Mouse (Mus musculus): Measurements from ENCODE around the gene Snrk. TPM values are rescaled to one million over a fixed set of nuclear protein-coding genes. Genes with fewer than 3 reads are reported as not detected.
"Not testable (repeated sequence)": the region's sequence is repeated elsewhere in the genome, so short reads cannot be mapped to it uniquely, and the experiment has no call there.

Snrk gene
- polyA plus RNA-seq, 1 experiment from 2014 or later: 31.3 TPM

GRCm38 (mm10) chr9:122152501-122152900 lies 35.4 kb downstream of the Snrk start:
- no peak overlapping the region for H3K27ac ChIP-seq (replicated peaks in 1 of 2; ENCODE audit: control insufficient read depth in 1 of 2, insufficient read depth in 1 of 2, low read depth in 2 of 2, low read length in 2 of 2)
- no peaks in the 10 kb centered on the region for H3K27me3 ChIP-seq (ENCODE audit: control insufficient read depth, insufficient read depth, low read length)
- peaks cover 3% of the 10 kb centered on the region; the same call in 1 of the 2 replicates for H3K9me3 ChIP-seq (ENCODE audit: control insufficient read depth, low read length)
- no peak for ATAC-seq (ENCODE audit: insufficient number of reproducible peaks, insufficient read depth, low FRiP score, low read depth)
- H3K4me3 ChIP-seq (ENCODE audit: control insufficient read depth in 1 of 2, insufficient read depth in 1 of 2, low read depth in 1 of 2, low read length in 2 of 2): no peak overlapping the region
- H3K4me1 ChIP-seq (ENCODE audit: control insufficient read depth in 2 of 2, insufficient read depth in 2 of 2, low read length in 2 of 2): peaks cover 0 to 14% of the 10 kb centered on the region in 2 experiments; a peak in 3 of 4 replicates
- H3K9ac ChIP-seq (ENCODE audit: low read length): no peak overlapping the region
- H3K4me2 ChIP-seq (ENCODE audit: low read length): no peak overlapping the region
- WGBS: 67% methylated on average over 1 of the region's 1 CpGs
- H3K36me3 ChIP-seq (ENCODE audit: control insufficient read depth, insufficient read depth, low read length): peaks cover 11% of the 10 kb centered on the region

- no peak overlapping the region for H3K27ac ChIP-seq (replicated peaks in 1 of 2; ENCODE audit: control insufficient read depth in 1 of 2, insufficient read depth in 1 of 2, low read depth in 2 of 2, low read length in 2 of 2)
- no peak overlapping the region for H3K9ac ChIP-seq (ENCODE audit: low read length)
- H3K27me3 ChIP-seq (ENCODE audit: control insufficient read depth, insufficient read depth, low read length): no peaks in the 10 kb centered on the region
- peaks cover 4 to 23% of the 10 kb centered on the region in 2 experiments for H3K4me1 ChIP-seq (ENCODE audit: control insufficient read depth in 2 of 2, insufficient read depth in 2 of 2, low read length in 2 of 2)
- H3K36me3 ChIP-seq (ENCODE audit: control insufficient read depth, insufficient read depth, low read length): peaks cover 21% of the 10 kb centered on the region
- H3K9me3 ChIP-seq (ENCODE audit: control insufficient read depth, low read length): peaks cover 3% of the 10 kb centered on the region; the same call in 1 of the 2 replicates
- 64% methylated on average over 3 of the region's 3 CpGs for WGBS
- no peak overlapping the region for H3K4me2 ChIP-seq (ENCODE audit: low read length)
- no peak for ATAC-seq (ENCODE audit: insufficient number of reproducible peaks, insufficient read depth, low FRiP score, low read depth)
- H3K4me3 ChIP-seq (ENCODE audit: control insufficient read depth in 1 of 2, insufficient read depth in 1 of 2, low read depth in 1 of 2, low read length in 2 of 2): no peak overlapping the region
These were observed 36.4 kb downstream of the Snrk start for GRCm38 (mm10) chr9:122153436-122153835.

- 90% methylated on average over 1 of the region's 1 CpGs for WGBS
- H3K36me3 ChIP-seq (ENCODE audit: control insufficient read depth, insufficient read depth, low read length): peaks cover 29% of the 10 kb centered on the region
- H3K9ac ChIP-seq (ENCODE audit: low read length): no peak overlapping the region
- H3K27ac ChIP-seq (replicated peaks in 1 of 2; ENCODE audit: control insufficient read depth in 1 of 2, insufficient read depth in 1 of 2, low read depth in 2 of 2, low read length in 2 of 2): no peak overlapping the region
- H3K27me3 ChIP-seq (ENCODE audit: control insufficient read depth, insufficient read depth, low read length): no peaks in the 10 kb centered on the region
- H3K9me3 ChIP-seq (ENCODE audit: control insufficient read depth, low read length): peaks cover 3% of the 10 kb centered on the region; the same call in 1 of the 2 replicates
- no peak overlapping the region for H3K4me3 ChIP-seq (ENCODE audit: control insufficient read depth in 1 of 2, insufficient read depth in 1 of 2, low read depth in 1 of 2, low read length in 2 of 2)
- H3K4me1 ChIP-seq (ENCODE audit: control insufficient read depth in 2 of 2, insufficient read depth in 2 of 2, low read length in 2 of 2): peaks cover 6 to 28% of the 10 kb centered on the region in 2 experiments
- no peak overlapping the region for H3K4me2 ChIP-seq (ENCODE audit: low read length)
- no peak for ATAC-seq (ENCODE audit: insufficient number of reproducible peaks, insufficient read depth, low FRiP score, low read depth)
These were observed 38.1 kb downstream of the Snrk start for GRCm38 (mm10) chr9:122155193-122155592.

- Histone ChIP-seq H3K9ac (ENCODE audit: low read length) (no peak overlapping the region), H3K4me1 (ENCODE audit: control insufficient read depth in 2 of 2, insufficient read depth in 2 of 2, low read length in 2 of 2) (peaks cover 6 to 28% of the 10 kb centered on the region in 2 experiments), H3K4me3 (ENCODE audit: control insufficient read depth in 1 of 2, insufficient read depth in 1 of 2, low read depth in 1 of 2, low read length in 2 of 2) (no peak overlapping the region), H3K27ac (replicated peaks in 1 of 2; ENCODE audit: control insufficient read depth in 1 of 2, insufficient read depth in 1 of 2, low read depth in 2 of 2, low read length in 2 of 2) (no peak overlapping the region), H3K9me3 (ENCODE audit: control insufficient read depth, low read length) (peaks cover 3% of the 10 kb centered on the region; the same call in 1 of the 2 replicates), H3K36me3 (ENCODE audit: control insufficient read depth, insufficient read depth, low read length) (peaks cover 40% of the 10 kb centered on the region), H3K4me2 (ENCODE audit: low read length) (no peak overlapping the region), H3K27me3 (ENCODE audit: control insufficient read depth, insufficient read depth, low read length) (no peaks in the 10 kb centered on the region)
- WGBS: 73% methylated on average over 5 of the region's 5 CpGs
- no peak for ATAC-seq (ENCODE audit: insufficient number of reproducible peaks, insufficient read depth, low FRiP score, low read depth)
These were observed 39.5 kb downstream of the Snrk start for GRCm38 (mm10) chr9:122156389-122157078.

- peaks cover 6 to 28% of the 10 kb centered on the region in 2 experiments for H3K4me1 ChIP-seq (ENCODE audit: control insufficient read depth in 2 of 2, insufficient read depth in 2 of 2, low read length in 2 of 2)
- H3K4me2 ChIP-seq (ENCODE audit: low read length): no peak overlapping the region
- peaks cover 3% of the 10 kb centered on the region; the same call in 1 of the 2 replicates for H3K9me3 ChIP-seq (ENCODE audit: control insufficient read depth, low read length)
- no peaks in the 10 kb centered on the region for H3K27me3 ChIP-seq (ENCODE audit: control insufficient read depth, insufficient read depth, low read length)
- 89% methylated on average over 14 of the region's 14 CpGs for WGBS
- H3K9ac ChIP-seq (ENCODE audit: low read length): no peak overlapping the region
- peaks cover 40% of the 10 kb centered on the region for H3K36me3 ChIP-seq (ENCODE audit: control insufficient read depth, insufficient read depth, low read length)
- no peak overlapping the region for H3K27ac ChIP-seq (replicated peaks in 1 of 2; ENCODE audit: control insufficient read depth in 1 of 2, insufficient read depth in 1 of 2, low read depth in 2 of 2, low read length in 2 of 2)
- H3K4me3 ChIP-seq (ENCODE audit: control insufficient read depth in 1 of 2, insufficient read depth in 1 of 2, low read depth in 1 of 2, low read length in 2 of 2): no peak overlapping the region
- ATAC-seq (ENCODE audit: insufficient number of reproducible peaks, insufficient read depth, low FRiP score, low read depth): no peak
These were observed 40.0 kb downstream of the Snrk start for GRCm38 (mm10) chr9:122157079-122157441.

- peaks cover 68% of the 10 kb centered on the region for H3K36me3 ChIP-seq (ENCODE audit: control insufficient read depth, insufficient read depth, low read length)
- H3K4me3 ChIP-seq (ENCODE audit: control insufficient read depth in 1 of 2, insufficient read depth in 1 of 2, low read depth in 1 of 2, low read length in 2 of 2): no peak overlapping the region
- no peak overlapping the region for H3K4me2 ChIP-seq (ENCODE audit: low read length)
- ATAC-seq (ENCODE audit: insufficient number of reproducible peaks, insufficient read depth, low FRiP score, low read depth): no peak
- no peak overlapping the region for H3K9ac ChIP-seq (ENCODE audit: low read length)
- no peaks in the 10 kb centered on the region for H3K9me3 ChIP-seq (ENCODE audit: control insufficient read depth, low read length)
- no peaks in the 10 kb centered on the region for H3K4me1 ChIP-seq (ENCODE audit: control insufficient read depth in 2 of 2, insufficient read depth in 2 of 2, low read length in 2 of 2)
- H3K27me3 ChIP-seq (ENCODE audit: control insufficient read depth, insufficient read depth, low read length): no peaks in the 10 kb centered on the region
- WGBS: 84% methylated on average over 4 of the region's 4 CpGs
- no peak overlapping the region for H3K27ac ChIP-seq (replicated peaks in 1 of 2; ENCODE audit: control insufficient read depth in 1 of 2, insufficient read depth in 1 of 2, low read depth in 2 of 2, low read length in 2 of 2)
These were observed 47.5 kb downstream of the Snrk start for GRCm38 (mm10) chr9:122164535-122164934.

DNA sequence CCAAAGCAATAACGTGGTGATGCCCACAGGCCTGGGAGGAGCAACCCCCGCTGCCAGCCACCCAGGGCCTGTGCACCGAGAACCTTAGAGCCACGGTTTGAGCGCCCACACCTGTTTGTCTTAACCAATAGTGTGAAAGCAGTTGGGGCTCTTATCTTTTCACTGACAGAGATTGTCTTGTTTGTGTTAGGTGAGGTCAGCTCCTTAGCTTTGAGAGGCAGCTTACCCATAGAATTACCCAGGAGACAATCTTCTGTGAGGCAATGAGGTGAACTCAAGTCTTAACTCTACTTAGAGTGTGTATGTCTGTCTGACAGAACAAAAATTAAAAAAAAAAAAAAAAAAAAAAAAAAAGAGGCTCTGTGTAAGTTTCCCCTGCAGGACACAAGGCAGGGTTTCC lies 50.7 kb downstream of the Snrk start:
- not testable (repeated sequence) for H3K4me2 ChIP-seq (ENCODE audit: low read length); H3K9me3 ChIP-seq (ENCODE audit: control insufficient read depth, low read length); ATAC-seq (ENCODE audit: insufficient number of reproducible peaks, insufficient read depth, low FRiP score, low read depth); H3K4me1 ChIP-seq (ENCODE audit: control insufficient read depth in 2 of 2, insufficient read depth in 2 of 2, low read length in 2 of 2); H3K4me3 ChIP-seq (ENCODE audit: control insufficient read depth in 1 of 2, insufficient read depth in 1 of 2, low read depth in 1 of 2, low read length in 2 of 2); H3K9ac ChIP-seq (ENCODE audit: low read length); H3K27ac ChIP-seq (replicated peaks in 1 of 2; ENCODE audit: control insufficient read depth in 1 of 2, insufficient read depth in 1 of 2, low read depth in 2 of 2, low read length in 2 of 2); H3K27me3 ChIP-seq (ENCODE audit: control insufficient read depth, insufficient read depth, low read length)
- 76% methylated on average over 5 of the region's 5 CpGs for WGBS
- H3K36me3 ChIP-seq (ENCODE audit: control insufficient read depth, insufficient read depth, low read length): peaks cover 67% of the 10 kb centered on the region

DNA sequence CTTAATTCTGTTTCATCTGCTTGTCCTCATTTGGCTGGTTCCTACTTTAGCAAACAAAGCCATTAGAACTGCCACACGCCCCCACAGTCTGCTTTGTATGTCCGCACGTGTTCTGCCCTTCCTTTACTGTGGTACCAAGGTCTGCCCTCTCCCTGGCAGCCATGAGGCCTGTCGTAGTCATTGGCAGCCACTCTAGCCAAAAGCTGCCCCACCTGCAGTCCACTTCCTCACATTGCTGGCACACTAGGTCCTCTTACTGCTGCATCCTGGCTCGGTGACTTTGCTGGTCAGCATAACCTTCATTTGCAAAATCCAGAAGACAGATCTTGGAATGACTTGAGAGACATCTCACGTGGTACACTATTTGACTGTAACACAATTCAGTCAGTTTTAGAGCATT lies 52.8 kb downstream of the Snrk start:
- ATAC-seq (ENCODE audit: insufficient number of reproducible peaks, insufficient read depth, low FRiP score, low read depth): no peak
- Histone ChIP-seq H3K36me3 (ENCODE audit: control insufficient read depth, insufficient read depth, low read length) (peaks cover 47% of the 10 kb centered on the region), H3K9me3 (ENCODE audit: control insufficient read depth, low read length) (no peaks in the 10 kb centered on the region), H3K4me1 (ENCODE audit: control insufficient read depth in 2 of 2, insufficient read depth in 2 of 2, low read length in 2 of 2) (peaks cover 9 to 13% of the 10 kb centered on the region in 2 experiments; a peak in 3 of 4 replicates), H3K27ac (replicated peaks in 1 of 2; ENCODE audit: control insufficient read depth in 1 of 2, insufficient read depth in 1 of 2, low read depth in 2 of 2, low read length in 2 of 2) (no peak overlapping the region), H3K4me3 (ENCODE audit: control insufficient read depth in 1 of 2, insufficient read depth in 1 of 2, low read depth in 1 of 2, low read length in 2 of 2) (no peak overlapping the region), H3K9ac (ENCODE audit: low read length) (no peak overlapping the region), H3K4me2 (ENCODE audit: low read length) (no peak overlapping the region), H3K27me3 (ENCODE audit: control insufficient read depth, insufficient read depth, low read length) (no peaks in the 10 kb centered on the region)
- WGBS: 92% methylated on average over 6 of the region's 6 CpGs

Data from heart, embryonic 14.5 days (tissue).